Mouse (Mus musculus): ENCODE results near the gene Dnah2.

GRCm38 (mm10) chr11:69474737-69475136, 74.2 kb downstream of the Dnah2 start:
- TF ChIP-seq GATA1 (IDR thresholded peaks at IDR 0.05; ENCODE audit: low read length) = no peak
- TF ChIP-seq TAL1 (IDR thresholded peaks at IDR 0.05; ENCODE audit: low read length) = no peak
